Mouse (Mus musculus) stomach, postnatal 0 days (tissue): Measurements from ENCODE around the gene Anxa5.

Experiments
- CTCF ChIP-seq: IDR thresholded peaks from 2 replicates; pipeline ENCODE4 v1.5.1; 2016; ENCODE audit warnings: antibody characterized with exemption, low read depth, mild to moderate bottlenecking, moderate library complexity
- EP300 ChIP-seq: optimal IDR thresholded peaks from 2 replicates; pipeline ENCODE3; 2016; ENCODE audit warnings: antibody characterized with exemption

- no peak for TF ChIP-seq CTCF
- no peak for TF ChIP-seq EP300
Measured at GRCm38 (mm10) chr3:36467632-36468031, 8.1 kb downstream of the Anxa5 start.
